Mouse (Mus musculus) stomach, postnatal 0 days (tissue): Measurements from ENCODE around the gene BC034090. TPM values are rescaled to one million over a fixed set of nuclear protein-coding genes. Genes with fewer than 3 reads are reported as not detected.

Source experiments
- ATAC-seq: fragments of 200-750 bp; cut with Nextera tagmentation; 2 replicates; pipeline ENCODE4 v1.8.0; 2017; ENCODE audit not compliant: low FRiP score, low TSS enrichment
- DNase-seq: peaks from one replicate; pipeline ENCODE4 v3.0.0-alpha.2; 2016; ENCODE audit warnings: low spot score
- H3K27ac ChIP-seq: fragments of 300-500 bp; sonication (generic); replicated peaks from 2 replicates; pipeline ENCODE4 v1.5.1; 2014; ENCODE audit warnings: mild to moderate bottlenecking, control low read depth
- H3K27me3 ChIP-seq: fragments of 300-500 bp; sonication (generic); 2 replicates; pipeline ENCODE4 v1.6.1; 2014; ENCODE audit warnings: low read length; ENCODE audit not compliant: control insufficient read depth, insufficient read depth
- H3K36me3 ChIP-seq: fragments of 300-500 bp; sonication (generic); 2 replicates; pipeline ENCODE4 v1.6.1; 2014; ENCODE audit warnings: low read length, mixed read lengths; ENCODE audit not compliant: control insufficient read depth, insufficient read depth
- H3K4me1 ChIP-seq: fragments of 300-500 bp; sonication (generic); replicated peaks from 2 replicates; pipeline ENCODE4 v1.6.1; 2014; ENCODE audit warnings: antibody characterized with exemption; ENCODE audit not compliant: control insufficient read depth, insufficient read depth
- H3K4me2 ChIP-seq: fragments of 300-500 bp; sonication (generic); replicated peaks from 2 replicates; pipeline ENCODE4 v1.6.1; 2014; ENCODE audit warnings: low read depth, mild to moderate bottlenecking, control low read depth, moderate library complexity
- H3K4me3 ChIP-seq: fragments of 300-500 bp; sonication (generic); 2 replicates; pipeline ENCODE4 v1.5.1; 2014; ENCODE audit warnings: low read depth, low read length, control low read depth
- H3K9ac ChIP-seq: fragments of 300-500 bp; sonication (generic); 2 replicates; pipeline ENCODE4 v1.6.1; 2014; ENCODE audit warnings: mild to moderate bottlenecking, low read length, control low read depth, mixed read lengths
- H3K9me3 ChIP-seq: fragments of 300-500 bp; sonication (generic); 2 replicates; pipeline ENCODE4 v1.6.1; 2016; ENCODE audit warnings: low read length; ENCODE audit not compliant: control insufficient read depth
- CTCF ChIP-seq: IDR thresholded peaks from 2 replicates; pipeline ENCODE4 v1.5.1; 2016; ENCODE audit warnings: antibody characterized with exemption, low read depth, mild to moderate bottlenecking, moderate library complexity
- EP300 ChIP-seq: optimal IDR thresholded peaks from 2 replicates; pipeline ENCODE3; 2016; ENCODE audit warnings: antibody characterized with exemption
- WGBS: fragments of 180-500 bp; shearing (Covaris S2); extraction: QIAGEN DNeasy Blood & Tissue Kit; methylation state at CpG from one replicate; pipeline ENCODE4 v1.1.7; 2014; 5-methylcytosine and 5-hydroxymethylcytosine counted together
- polyA plus RNA-seq: library from polyadenylated mRNA; unstranded; fragments of >200 nt; fragmentation: Nextera tagmentation; extraction: Ambion mirVana; gene quantifications from 2 replicates; pipeline ENCODE4 v1.2.1, GENCODE M21; 2015

BC034090 gene
- polyA plus RNA-seq, 1 experiment from 2014 or later: 1.6 TPM

DNA sequence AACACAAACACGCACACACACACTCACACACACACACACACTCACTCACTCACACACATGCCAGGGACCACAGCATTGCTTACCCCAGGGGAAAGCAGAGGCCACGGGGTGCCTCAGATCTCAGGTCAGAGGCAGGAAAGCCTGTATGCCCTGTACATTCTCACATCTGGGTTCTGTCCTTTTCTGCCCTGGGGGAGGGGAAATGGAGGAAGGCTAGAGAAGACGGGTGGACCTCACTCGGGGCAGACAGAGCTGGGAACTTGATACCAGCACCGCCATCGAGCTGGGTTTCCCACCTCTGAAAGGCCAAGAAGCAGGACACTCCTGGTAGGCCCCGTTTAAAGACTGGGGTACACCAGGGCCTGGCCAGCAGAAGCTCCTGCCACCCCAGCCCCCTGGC is 33.2 kb downstream of the BC034090 start:
- no peaks in the 10 kb centered on the region for H3K9me3 ChIP-seq
- no peak for DNase-seq
- 52% methylated on average over 7 of the region's 7 CpGs for WGBS
- H3K36me3 ChIP-seq: peaks cover 3% of the 10 kb centered on the region; the same call in 1 of the 2 replicates
- no peak overlapping the region for H3K4me2 ChIP-seq
- H3K9ac ChIP-seq: no peak overlapping the region
- no peaks in the 10 kb centered on the region for H3K27me3 ChIP-seq
- no peak for TF ChIP-seq EP300
- TF ChIP-seq CTCF: no peak
- ATAC-seq: no peak
- peaks cover 13% of the 10 kb centered on the region for H3K4me1 ChIP-seq
- H3K27ac ChIP-seq: no peak overlapping the region
- no peak overlapping the region for H3K4me3 ChIP-seq

DNA sequence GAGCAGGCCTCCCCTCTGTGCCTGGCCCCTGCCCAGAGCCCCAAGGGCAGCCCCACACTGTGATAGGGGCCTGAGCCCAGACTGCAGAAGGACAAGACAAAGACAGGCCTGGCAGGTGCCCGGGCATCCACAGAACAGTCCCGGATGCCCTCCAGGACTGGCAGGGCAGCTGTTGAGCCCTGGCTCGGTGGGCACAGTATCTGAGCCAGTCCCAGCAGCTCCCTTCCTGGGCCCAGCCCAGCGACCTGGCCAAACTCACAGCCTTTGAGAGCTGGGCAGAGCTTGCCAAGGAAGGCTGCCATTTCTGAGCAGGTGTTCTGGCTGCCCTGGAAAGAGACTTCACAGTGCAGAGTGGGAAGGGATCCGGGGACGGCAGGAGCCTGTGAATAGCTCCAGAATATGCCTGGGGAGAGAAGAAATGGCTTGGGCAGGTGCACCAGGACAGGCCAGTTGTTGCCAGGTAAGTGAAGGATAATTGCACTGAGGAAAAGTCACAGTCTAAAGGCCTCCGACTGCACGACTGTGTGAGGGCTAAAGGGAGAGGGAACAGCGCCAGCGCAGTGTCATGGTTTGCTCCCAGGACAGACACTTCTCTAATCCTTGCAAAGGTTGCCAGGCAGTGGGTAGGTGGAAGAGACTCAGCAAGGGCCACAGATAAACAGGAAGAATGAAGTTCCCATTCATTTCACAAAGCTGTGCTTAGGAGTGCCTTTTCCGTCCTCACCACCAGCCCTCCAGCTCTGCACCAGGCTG is 34.1 kb downstream of the BC034090 start:
- Histone ChIP-seq H3K4me2 (no peak overlapping the region), H3K9me3 (no peaks in the 10 kb centered on the region), H3K27me3 (no peaks in the 10 kb centered on the region), H3K36me3 (peaks cover 3% of the 10 kb centered on the region; the same call in 1 of the 2 replicates), H3K9ac (no peak overlapping the region), H3K4me1 (peaks cover 13% of the 10 kb centered on the region), H3K27ac (no peak overlapping the region), H3K4me3 (no peak overlapping the region)
- 67% methylated on average over 11 of the region's 11 CpGs for WGBS
- no peak for ATAC-seq
- no peak for DNase-seq
- no peak for TF ChIP-seq EP300
- no peak for TF ChIP-seq CTCF

DNA sequence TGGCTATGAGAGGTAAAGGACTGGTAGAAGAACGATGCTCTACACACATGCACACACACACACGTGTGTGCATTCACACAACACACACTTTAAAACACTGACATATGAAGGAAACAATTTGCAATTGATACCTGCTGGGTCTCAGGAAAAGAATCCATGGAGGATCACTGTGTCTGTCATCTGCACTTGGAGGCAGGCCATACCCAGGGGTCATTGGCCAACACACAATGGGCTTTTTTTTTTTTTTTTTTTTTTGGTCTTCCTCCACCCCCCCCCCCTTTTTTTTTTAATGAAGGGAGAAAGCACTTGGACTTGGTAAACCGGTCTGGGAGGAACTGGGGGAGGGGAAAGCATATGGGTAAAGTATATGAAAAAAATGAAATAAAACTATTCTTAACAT is 36.4 kb downstream of the BC034090 start:
- H3K36me3 ChIP-seq: peaks cover 3% of the 10 kb centered on the region; the same call in 1 of the 2 replicates
- H3K27ac ChIP-seq: no peak overlapping the region
- WGBS: 68% methylated on average over 3 of the region's 3 CpGs
- no peak overlapping the region for H3K4me3 ChIP-seq
- DNase-seq (no peak), ATAC-seq (no peak)
- no peak overlapping the region for H3K4me2 ChIP-seq
- TF ChIP-seq EP300 (no peak), CTCF (no peak)
- H3K9ac ChIP-seq: no peak overlapping the region
- no peaks in the 10 kb centered on the region for H3K27me3 ChIP-seq
- H3K4me1 ChIP-seq: peaks cover 5% of the 10 kb centered on the region
- no peaks in the 10 kb centered on the region for H3K9me3 ChIP-seq

DNA sequence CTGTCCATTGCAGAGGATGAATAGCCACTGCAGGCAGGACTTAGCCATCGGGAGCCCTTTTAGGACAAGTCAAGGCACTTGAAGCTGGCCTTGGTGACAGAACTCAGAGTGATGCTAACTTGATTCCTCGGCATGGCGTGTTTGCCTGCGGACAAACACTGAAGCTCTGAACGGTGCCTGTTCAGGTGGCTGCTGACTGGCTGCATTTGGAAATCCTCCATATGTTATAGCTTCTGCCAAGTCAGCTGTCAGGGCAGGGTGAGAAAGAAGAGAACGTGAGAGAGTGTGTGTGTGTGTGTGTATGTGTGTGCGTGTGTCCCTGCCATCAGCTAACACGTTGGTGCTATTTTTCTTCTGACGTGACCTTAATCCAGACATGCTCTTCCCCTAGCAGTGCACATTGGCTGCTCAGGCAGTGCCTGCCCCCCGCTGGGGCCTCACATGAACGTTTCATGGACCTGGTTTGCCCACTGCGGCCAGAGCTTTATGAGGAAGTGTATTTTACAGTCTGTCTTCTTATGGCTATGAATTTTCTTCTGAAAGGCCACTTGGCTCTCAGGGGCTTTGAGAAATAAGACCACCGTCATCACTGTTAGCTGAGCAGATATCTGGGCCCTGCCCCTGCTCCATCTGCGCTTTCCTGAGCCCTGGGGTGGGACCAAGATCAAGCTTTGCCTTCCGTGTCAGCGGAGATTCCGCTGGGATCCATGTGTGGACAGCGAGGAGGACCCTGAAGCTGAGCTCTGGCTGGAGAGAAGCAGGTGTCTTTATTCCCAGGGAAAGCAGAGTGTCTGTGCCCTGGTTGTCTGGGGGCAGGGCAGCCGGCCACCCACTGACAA is 38.2 kb downstream of the BC034090 start:
- H3K27ac ChIP-seq: no peak overlapping the region
- DNase-seq: no peak
- ATAC-seq: no peak
- no peak overlapping the region for H3K4me3 ChIP-seq
- WGBS: 52% methylated on average over 19 of the region's 19 CpGs
- no peaks in the 10 kb centered on the region for H3K4me1 ChIP-seq
- peak; percentile 36 for TF ChIP-seq CTCF
- TF ChIP-seq EP300: no peak
- H3K9me3 ChIP-seq: no peaks in the 10 kb centered on the region
- no peak overlapping the region for H3K9ac ChIP-seq
- no peaks in the 10 kb centered on the region for H3K27me3 ChIP-seq
- H3K36me3 ChIP-seq: peaks cover 3% of the 10 kb centered on the region; the same call in 1 of the 2 replicates
- no peak overlapping the region for H3K4me2 ChIP-seq

DNA sequence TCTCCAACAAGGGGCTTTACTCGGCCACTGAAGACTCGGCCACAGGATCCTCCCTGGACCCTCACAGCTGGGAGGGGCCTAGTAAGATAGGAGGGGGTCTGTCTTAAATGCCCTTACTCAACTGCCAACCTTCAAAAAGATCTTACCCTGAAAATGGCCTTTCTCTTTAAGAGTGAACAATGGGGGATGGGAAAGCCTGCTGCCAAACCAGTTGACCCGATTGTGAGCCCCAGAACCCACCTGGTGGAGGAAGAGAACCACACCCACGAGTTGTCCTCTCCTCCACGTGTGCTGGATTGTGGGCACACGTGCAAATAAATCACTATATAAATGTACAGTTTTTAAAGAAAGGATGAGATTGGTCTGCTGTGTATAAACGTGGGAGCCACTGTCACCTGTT is 38.9 kb downstream of the BC034090 start:
- H3K27me3 ChIP-seq: no peaks in the 10 kb centered on the region
- H3K27ac ChIP-seq: no peak overlapping the region
- 45% methylated on average over 7 of the region's 7 CpGs for WGBS
- H3K9me3 ChIP-seq: no peaks in the 10 kb centered on the region
- no peak overlapping the region for H3K4me2 ChIP-seq
- H3K4me3 ChIP-seq: no peak overlapping the region
- H3K4me1 ChIP-seq: no peaks in the 10 kb centered on the region
- ATAC-seq: no peak
- H3K36me3 ChIP-seq: peaks cover 3% of the 10 kb centered on the region; the same call in 1 of the 2 replicates
- TF ChIP-seq EP300 (no peak), CTCF (peak; percentile 17; the same call in 1 of the 2 replicates)
- DNase-seq: no peak
- H3K9ac ChIP-seq: no peak overlapping the region
